In genomic region chr8:10891440-10891839, GRCm38 (mm10) we compare ENCODE assay signal across 21 mouse cellular contexts.
"Had no signal": no experiment of that assay in that cellular context is flagged by ENCODE, and none has a peak within 500 bp of the region (broad histone marks: within the 10 kb centered on the region; RNA-seq: fewer than 3 reads in every experiment).

No protein-coding gene starts in this region.

- H3K4me2 ChIP-seq: heart, embryonic 11.5 days; heart, embryonic 13.5 days; heart, embryonic 15.5 days; hindbrain, embryonic 13.5 days; hindbrain, embryonic 15.5 days; kidney, embryonic 15.5 days; limb, embryonic 13.5 days; limb, embryonic 15.5 days had no signal

- H3K36me3 ChIP-seq: heart, embryonic 13.5 days; heart, embryonic 15.5 days; hindbrain, embryonic 13.5 days; hindbrain, embryonic 15.5 days; kidney, embryonic 15.5 days; limb, embryonic 13.5 days; limb, embryonic 15.5 days had no signal

- H3K27ac ChIP-seq: heart, adult 2 months; heart, embryonic 13.5 days; heart, embryonic 15.5 days; hindbrain, embryonic 13.5 days; hindbrain, embryonic 15.5 days; hindbrain, postnatal 0 days; kidney, embryonic 15.5 days; kidney, postnatal 0 days; limb, embryonic 13.5 days; limb, embryonic 15.5 days had no signal

- H3K4me3 ChIP-seq: heart, adult 2 months; heart, embryonic 13.5 days; heart, embryonic 15.5 days; hindbrain, embryonic 13.5 days; hindbrain, embryonic 15.5 days; kidney, embryonic 15.5 days; limb, embryonic 13.5 days; limb, embryonic 15.5 days had no signal

- ATAC-seq: hindbrain, postnatal 0 days; intestine, embryonic 16.5 days had no signal

- H3K9me3 ChIP-seq: heart, embryonic 13.5 days; heart, embryonic 15.5 days; hindbrain, embryonic 13.5 days; hindbrain, embryonic 15.5 days; kidney, embryonic 15.5 days; limb, embryonic 13.5 days; limb, embryonic 15.5 days had no signal

- H3K27me3 ChIP-seq: hindbrain, embryonic 15.5 days; limb, embryonic 13.5 days; limb, embryonic 15.5 days had no signal

- H3K9ac ChIP-seq: heart, embryonic 13.5 days; heart, embryonic 15.5 days; hindbrain, embryonic 13.5 days; hindbrain, embryonic 15.5 days; kidney, embryonic 15.5 days; limb, embryonic 13.5 days; limb, embryonic 15.5 days had no signal

- H3K4me1 ChIP-seq: hindbrain, embryonic 13.5 days; hindbrain, embryonic 15.5 days; limb, embryonic 15.5 days had no signal

- DNase-seq: gastrocnemius, postnatal 14 days; gastrocnemius, postnatal 36 days; heart, adult 11 months; heart, adult 2 months; heart, postnatal 14 days; heart, postnatal 36 days; kidney, postnatal 14 days; layer of hippocampus, adult 9-11 months; layer of hippocampus, postnatal 36 days; left cerebral cortex, postnatal 4 days had no signal
